Mouse (Mus musculus) liver (tissue): ENCODE data around the gene Zbtb17.

Experiments
- DNase-seq: peaks from one replicate; pipeline ENCODE4 v3.0.0-alpha.2; 2020; ENCODE audit warnings: mixed read lengths

Zbtb17 gene

GRCm38 (mm10) chr4:141460481-141460880 lies 16.0 kb downstream of the Zbtb17 start:
- no peak for DNase-seq

DNA sequence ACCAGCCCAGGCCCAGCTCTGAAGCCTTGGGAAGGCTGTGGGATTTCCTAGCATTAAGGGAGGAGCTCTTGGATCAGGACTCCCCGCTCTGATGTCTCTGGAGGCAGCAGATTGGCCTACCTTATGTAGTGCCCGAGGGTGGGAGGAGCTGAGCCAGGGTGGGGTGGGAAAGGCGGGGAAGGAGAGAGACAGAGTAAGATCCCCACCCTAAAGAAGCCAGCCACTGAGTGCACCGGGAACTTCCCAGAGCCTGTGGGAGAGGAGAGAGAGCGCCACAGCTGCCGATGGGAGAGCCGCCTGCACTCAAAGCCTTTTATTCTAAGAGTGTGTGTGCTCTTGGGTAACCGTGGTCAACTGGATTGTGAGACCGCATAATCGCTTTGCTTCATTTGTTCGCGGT lies 16.6 kb downstream of the Zbtb17 start:
- DNase-seq, result no peak

DNA sequence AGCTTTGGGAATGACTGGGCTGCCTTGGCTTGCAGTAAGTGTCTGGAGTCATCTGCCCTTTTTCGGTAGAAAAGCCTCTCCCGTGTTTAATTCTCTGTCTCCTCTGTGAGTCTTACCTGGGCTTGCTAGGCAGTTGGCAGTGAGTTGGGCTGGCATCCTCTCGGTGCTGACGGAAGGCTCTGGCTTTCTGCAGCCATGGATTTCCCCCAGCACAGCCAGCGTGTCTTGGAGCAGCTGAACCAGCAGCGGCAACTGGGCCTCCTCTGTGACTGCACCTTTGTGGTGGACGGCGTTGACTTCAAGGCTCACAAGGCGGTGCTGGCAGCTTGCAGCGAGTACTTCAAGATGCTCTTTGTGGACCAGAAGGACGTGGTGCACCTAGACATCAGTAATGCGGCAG lies 17.1 kb downstream of the Zbtb17 start:
- no peak for DNase-seq

GRCm38 (mm10) chr4:141463472-141463871 lies 19.0 kb downstream of the Zbtb17 start:
- DNase-seq, result no peak

GRCm38 (mm10) chr4:141464722-141465121 lies 20.3 kb downstream of the Zbtb17 start:
- no peak for DNase-seq

- DNase-seq, result no peak
Observed at GRCm38 (mm10) chr4:141465512-141466288, 21.2 kb downstream of the Zbtb17 start.

DNA sequence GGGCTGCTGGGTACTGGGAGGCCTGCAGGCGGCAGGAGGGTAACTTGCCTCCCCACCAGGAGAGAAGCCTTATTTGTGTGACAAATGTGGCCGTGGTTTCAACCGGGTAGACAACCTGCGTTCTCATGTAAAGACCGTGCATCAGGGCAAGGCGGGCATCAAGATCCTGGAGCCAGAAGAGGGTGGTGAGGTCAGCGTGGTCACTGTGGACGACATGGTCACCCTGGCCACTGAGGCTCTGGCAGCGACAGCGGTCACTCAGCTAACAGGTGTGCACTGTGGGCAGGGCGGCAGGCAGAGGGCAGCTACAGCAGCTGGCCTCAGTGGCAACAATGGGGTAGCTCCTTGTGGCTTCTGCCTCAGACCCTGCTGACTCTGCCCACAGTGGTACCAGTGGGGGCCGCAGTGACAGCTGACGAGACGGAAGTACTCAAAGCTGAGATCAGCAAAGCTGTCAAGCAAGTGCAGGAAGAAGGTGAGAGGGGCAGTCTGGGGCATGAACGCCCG lies 21.9 kb downstream of the Zbtb17 start:
- DNase-seq, result no peak

GRCm38 (mm10) chr4:141466844-141467580 lies 22.6 kb downstream of the Zbtb17 start:
- no peak for DNase-seq

DNA sequence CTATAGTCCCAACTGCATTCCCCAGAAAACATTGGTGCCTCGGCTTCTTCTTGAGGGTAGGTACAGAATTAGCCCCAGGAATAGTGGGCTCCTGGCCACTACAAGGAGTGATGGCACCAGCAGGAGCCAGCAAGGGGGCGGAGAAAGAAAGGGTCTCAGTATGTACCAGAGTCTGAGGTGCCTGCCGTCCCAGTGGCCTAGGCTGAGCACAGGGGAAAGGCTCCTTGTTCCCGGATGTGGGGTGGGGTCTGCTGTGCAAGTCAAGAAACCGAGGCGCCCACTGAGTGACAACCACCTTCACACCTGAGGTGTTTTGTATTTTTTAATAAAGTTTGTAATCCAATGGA lies 23.1 kb downstream of the Zbtb17 start:
- no peak for DNase-seq

GRCm38 (mm10) chr4:141468576-141468975 lies 24.1 kb downstream of the Zbtb17 start:
- DNase-seq, result no peak

DNA sequence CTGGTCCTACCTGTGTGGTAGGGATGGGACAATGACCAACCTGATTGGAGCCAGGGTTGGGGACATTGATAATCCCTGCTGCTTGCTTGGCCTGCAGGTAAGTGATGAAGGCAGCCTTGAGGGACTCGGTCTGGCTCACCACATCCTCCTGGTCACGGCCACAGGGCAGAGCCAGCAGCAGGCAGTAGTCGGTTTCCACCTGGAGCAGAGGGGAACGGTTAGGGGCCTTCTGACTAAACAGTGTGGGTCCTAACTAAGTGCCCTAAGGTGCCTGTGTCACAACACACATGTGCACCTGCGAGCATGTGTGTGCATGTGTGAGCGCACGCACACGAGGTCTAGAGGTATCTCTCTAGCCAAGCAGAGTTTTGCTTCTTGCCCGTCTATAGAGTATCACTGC lies 24.9 kb downstream of the Zbtb17 start:
- DNase-seq, result no peak

DNA sequence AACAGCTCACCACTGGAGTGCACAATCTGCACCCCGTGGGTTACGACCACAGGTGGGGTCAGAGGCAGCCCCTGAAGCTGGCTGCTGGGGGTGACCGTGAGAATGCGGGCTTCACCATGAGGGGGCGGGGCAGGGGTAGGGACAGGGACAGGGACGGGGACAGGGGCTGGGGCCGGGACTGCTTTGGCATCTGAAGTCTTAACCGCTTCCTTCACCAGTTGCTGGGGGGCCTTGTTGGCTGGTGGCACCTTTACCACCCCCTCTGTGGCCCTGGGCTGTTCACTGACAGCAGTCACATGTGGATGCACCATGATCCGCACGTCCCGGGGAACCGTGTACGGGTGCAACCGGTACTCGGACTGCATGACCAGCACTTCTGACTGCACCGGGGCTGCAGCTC lies 27.0 kb downstream of the Zbtb17 start:
- no peak for DNase-seq

DNA sequence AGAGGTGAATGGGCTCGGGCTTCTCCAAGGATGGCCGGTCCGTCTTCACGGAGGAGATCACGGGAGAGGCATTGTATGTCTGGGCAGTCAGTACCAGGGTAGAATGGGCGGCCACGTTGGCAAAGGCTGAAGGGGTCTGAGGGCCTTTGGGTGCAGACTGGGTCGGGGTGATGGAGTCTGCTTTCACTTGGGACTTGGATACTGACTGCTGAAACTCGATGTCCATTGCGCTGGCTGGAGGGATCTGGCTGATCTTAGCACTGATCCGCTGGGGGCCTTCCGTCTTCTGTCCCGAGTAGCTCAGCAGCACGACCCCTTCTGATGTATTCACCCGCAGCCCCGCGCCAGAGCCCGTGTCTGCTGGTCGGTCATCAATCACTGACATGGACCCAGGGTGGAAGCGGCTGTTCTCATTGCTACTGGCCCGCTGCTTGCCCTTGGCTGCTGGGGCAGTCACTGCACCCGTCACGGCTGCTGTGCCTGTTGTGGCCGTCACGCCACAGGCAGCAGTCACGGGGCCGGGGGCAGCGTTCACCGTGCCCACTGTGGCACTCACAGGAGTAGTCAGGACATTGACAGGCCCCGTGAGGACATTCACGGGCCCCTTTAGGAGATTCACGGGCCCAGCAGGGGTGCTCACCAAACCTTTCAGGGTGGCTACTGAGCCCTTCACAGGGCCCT lies 28.3 kb downstream of the Zbtb17 start:
- DNase-seq, result no peak

- DNase-seq, result no peak
Observed at GRCm38 (mm10) chr4:141474431-141474830, 30.0 kb downstream of the Zbtb17 start.

- no peak for DNase-seq
Observed at GRCm38 (mm10) chr4:141477681-141478102, 33.2 kb downstream of the Zbtb17 start.

DNA sequence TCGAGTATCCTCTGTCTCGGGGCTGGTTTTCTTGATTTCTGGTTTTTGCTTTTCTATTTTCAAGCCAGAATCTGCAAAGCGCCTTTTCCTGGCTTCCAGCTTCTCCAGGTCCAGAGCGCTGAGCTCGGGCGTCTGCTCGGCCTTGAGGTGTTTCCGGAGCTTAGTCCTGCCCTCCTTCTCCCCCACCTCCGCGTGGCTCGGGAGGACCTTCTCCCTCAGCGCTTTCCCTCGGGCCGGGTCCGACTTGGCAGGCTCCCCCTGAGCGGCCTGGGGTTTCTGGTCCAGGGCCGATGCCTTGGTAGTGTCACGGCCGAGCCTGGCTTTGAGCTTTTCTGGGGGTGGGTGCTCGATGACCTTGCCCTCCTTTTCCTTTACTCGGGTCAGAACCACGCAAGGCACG lies 33.8 kb downstream of the Zbtb17 start:
- DNase-seq, result no peak

- no peak for DNase-seq
Observed at GRCm38 (mm10) chr4:141478794-141479193, 34.3 kb downstream of the Zbtb17 start.

GRCm38 (mm10) chr4:141479411-141479810 lies 35.0 kb downstream of the Zbtb17 start:
- DNase-seq, result no peak

DNA sequence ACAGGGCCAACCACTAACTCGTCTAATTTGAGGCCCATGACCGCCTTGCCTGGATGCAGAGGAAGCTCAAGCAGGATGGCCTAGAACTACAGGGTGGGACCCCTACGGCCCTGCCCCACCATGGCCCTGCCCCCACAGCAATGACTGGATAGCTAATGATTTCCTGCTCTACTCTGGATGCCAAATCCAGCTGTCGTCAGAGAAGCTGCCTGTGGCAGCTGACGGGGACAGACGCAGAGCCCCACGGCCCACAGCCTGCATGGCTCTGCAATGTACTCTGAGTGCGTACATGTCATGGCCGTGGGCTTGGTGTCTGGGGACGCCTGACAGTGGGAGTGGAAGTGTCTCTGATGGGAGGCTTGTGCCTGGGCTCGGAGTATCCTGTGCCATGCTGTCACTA lies 39.6 kb downstream of the Zbtb17 start:
- DNase-seq, result no peak

- DNase-seq, result no peak
Observed at GRCm38 (mm10) chr4:141487581-141487980, 43.1 kb downstream of the Zbtb17 start.

GRCm38 (mm10) chr4:141488670-141489069 lies 44.2 kb downstream of the Zbtb17 start:
- DNase-seq, result peak; percentile 34

DNA sequence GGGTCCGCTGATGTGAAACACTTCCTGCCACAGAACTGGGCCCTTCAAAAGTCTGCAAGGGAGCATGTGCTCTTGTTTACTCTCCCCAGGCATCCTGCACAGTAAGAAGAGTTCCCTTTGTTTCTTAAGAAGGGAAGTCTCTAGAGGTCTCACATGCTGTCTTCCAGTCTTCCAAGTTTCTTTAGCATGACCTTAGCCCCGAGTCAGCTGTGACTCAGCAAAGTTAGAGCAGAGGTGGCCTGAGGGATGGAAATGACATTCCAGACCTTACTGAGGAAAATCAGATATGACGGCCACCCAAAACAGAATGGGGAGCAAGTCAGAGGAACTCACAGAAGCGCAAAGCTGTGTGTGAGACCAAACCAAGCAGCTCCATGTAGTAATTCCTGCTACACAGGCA lies 56.2 kb downstream of the Zbtb17 start:
- no peak for DNase-seq

- DNase-seq, result no peak
Observed at GRCm38 (mm10) chr4:141501058-141501457, 56.6 kb downstream of the Zbtb17 start.

GRCm38 (mm10) chr4:141502723-141503122 lies 58.3 kb downstream of the Zbtb17 start:
- DNase-seq, result no peak
